In the genomic region with DNA sequence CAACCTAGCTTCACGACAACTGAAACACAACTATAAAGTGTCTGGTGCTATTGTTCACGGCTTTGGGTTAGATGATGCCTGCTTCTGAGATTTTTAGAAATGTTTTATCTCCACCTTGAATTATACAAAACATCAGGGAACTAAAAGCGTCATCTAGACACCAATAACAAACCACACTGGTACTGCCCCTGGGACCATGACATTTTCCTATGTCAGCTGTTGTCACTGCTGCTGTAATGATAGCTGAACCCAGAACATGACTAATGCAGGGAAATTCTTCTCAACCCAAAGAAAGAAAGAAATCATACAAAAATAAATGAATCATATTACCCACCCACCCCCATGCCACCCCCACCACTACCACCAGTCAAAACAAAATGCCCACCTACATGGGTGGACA, we compare ENCODE assay signal across 17 mouse cellular contexts.
DNase-seq lines count a peak whose midpoint lies in the region; ATAC-seq lines count a peak whose summit lies in the region.
"Had no signal": no experiment of that assay in that cellular context is flagged by ENCODE, and none has a peak within 500 bp of the region (broad histone marks: within the 10 kb centered on the region; RNA-seq: fewer than 3 reads in every experiment).

No protein-coding gene starts in this region.

- peak; percentile 64 for DNase-seq in CD4-positive, CD25-positive, alpha-beta regulatory T cell, adult 2 months (ENCODE audit: low read depth, low spot score)
- peak; percentile 24 for DNase-seq in T-cell, adult 2 months (ENCODE audit: low spot score)
- DNase-seq in kidney, postnatal 25 days = no peak
- no peak for DNase-seq in cerebellum, postnatal 10 days
- DNase-seq in lung, postnatal 36 days = no peak
- DNase-seq in gastrocnemius, postnatal 25 days = no peak
- DNase-seq: adrenal gland, adult 2 months; adrenal gland, postnatal 14 days; B cell, adult 2 months; cerebellum, adult 11 months; cerebellum, adult 2 months; cerebellum, adult 9-11 months; gastrocnemius, postnatal 10 days had no signal

- peak; percentile 33 for ATAC-seq in inflammation-experienced regulatory T-cells, adult 6 months
- ATAC-seq: forebrain, embryonic 13.5 days; forebrain, embryonic 16.5 days; intestine, embryonic 16.5 days had no signal

Comparison
In these comparisons a context has a peak if more than half of its experiments do, and no peak if none do; other contexts are left out.
1. DNase-seq: peak in CD4-positive, CD25-positive, alpha-beta regulatory T cell, adult 2 months (single experiment) and T-cell, adult 2 months (single experiment); none in kidney, postnatal 25 days (0 of 2), cerebellum, postnatal 10 days (0 of 2), lung, postnatal 36 days (single experiment) and gastrocnemius, postnatal 25 days (single experiment).